Mouse (Mus musculus): ENCODE measurements at regions not wholly inside any gene's neighbourhood (a gene's known extent, or its start where the extent isn't known, plus 50 kb on each side); places are given as distances from the start of the nearest gene placed in this dataset.

GRCm38 (mm10) chr5:4661420-4662197, 96.2 kb downstream of the Fzd1 start:
- TF ChIP-seq FLI1 (IDR thresholded peaks at IDR 0.05; ENCODE audit: low read length) (no peak), GATA1 (IDR thresholded peaks at IDR 0.05; ENCODE audit: borderline replicate concordance, low read length) (no peak)
